Mouse (Mus musculus) effector memory CD4-positive, alpha-beta T cell, adult 7 months (primary cell): ENCODE results near the gene Zfp54. TPM values are rescaled to one million over a fixed set of nuclear protein-coding genes. Genes with fewer than 3 reads are reported as not detected.

Experiments used
- polyA plus RNA-seq: library from polyadenylated mRNA; unstranded; fragments of 100-300 nt; shearing (Covaris generic); gene quantifications from one replicate; pipeline ENCODE4 v1.2.1, GENCODE M21; 2017

The Zfp54 gene
- 4.4 TPM for polyA plus RNA-seq

GRCm38 (mm10) chr17:21422664-21423599 lies at the start of gene Zfp54:
Zfp54 (plus strand) TSS chr17:21423227.

GRCm38 (mm10) chr17:21383391-21384056 lies 39.5 kb upstream of the Zfp54 start, which contains the start of gene Zfp677:
Zfp677 (plus strand) TSS chr17:21383748.

GRCm38 (mm10) chr17:21450138-21450704 lies 27.2 kb downstream of the Zfp54 start, which contains the start of gene Zfp51:
Zfp51 (plus strand) TSS chr17:21450374.

Other genes starting within 250 kb of the Zfp54 start
- gene Vmn1r234, start 197.1 kb upstream of the Zfp54 start, polyA plus RNA-seq = not detected
- 0.49 TPM for gene Vmn1r235, start 166.8 kb upstream of the Zfp54 start, polyA plus RNA-seq
- not detected for gene Vmn1r236, start 140.3 kb upstream of the Zfp54 start, polyA plus RNA-seq
- gene Vmn1r237, start 111.4 kb upstream of the Zfp54 start, polyA plus RNA-seq = 0.59 TPM
- 15.6 TPM for gene Zfp677, start 39.5 kb upstream of the Zfp54 start, polyA plus RNA-seq
- 59.8 TPM for gene Zfp51, start 27.1 kb downstream of the Zfp54 start, polyA plus RNA-seq
- 61.5 TPM for gene Zfp53, start 65.8 kb downstream of the Zfp54 start, polyA plus RNA-seq
- 14.9 TPM for gene Zfp52, start 112.3 kb downstream of the Zfp54 start, polyA plus RNA-seq
- gene Zfp948, start 143.8 kb downstream of the Zfp54 start, polyA plus RNA-seq = 1.4 TPM
- gene Zfp983, start 227.4 kb downstream of the Zfp54 start, polyA plus RNA-seq = 3.3 TPM